Mouse (Mus musculus) layer of hippocampus, adult 9-10 months (tissue): Measurements from ENCODE around the gene Ttc28.

Experiments used
- DNase-seq: peaks from one replicate; pipeline ENCODE4 v3.0.0; 2022; ENCODE audit warnings: low spot score

Ttc28 gene

GRCm38 (mm10) chr5:110888596-110888995 lies 9.0 kb downstream of the Ttc28 start:
- no peak for DNase-seq

- no peak for DNase-seq
Observed at GRCm38 (mm10) chr5:110889945-110890344, 10.3 kb downstream of the Ttc28 start.

- no peak for DNase-seq
Observed at GRCm38 (mm10) chr5:110890561-110890960, 11.0 kb downstream of the Ttc28 start.

- DNase-seq, result no peak
Observed at GRCm38 (mm10) chr5:110897114-110897788, 17.6 kb downstream of the Ttc28 start.

- DNase-seq, result no peak
Observed at GRCm38 (mm10) chr5:110898169-110898568, 18.6 kb downstream of the Ttc28 start.

GRCm38 (mm10) chr5:110898785-110899184 lies 19.2 kb downstream of the Ttc28 start:
- DNase-seq, result no peak

GRCm38 (mm10) chr5:110900331-110900730 lies 20.7 kb downstream of the Ttc28 start:
- DNase-seq, result no peak

- no peak for DNase-seq
Observed at GRCm38 (mm10) chr5:110906708-110907107, 27.1 kb downstream of the Ttc28 start.

- DNase-seq, result no peak
Observed at GRCm38 (mm10) chr5:110908879-110909278, 29.3 kb downstream of the Ttc28 start.

- no peak for DNase-seq
Observed at GRCm38 (mm10) chr5:110909955-110910589, 30.5 kb downstream of the Ttc28 start.

GRCm38 (mm10) chr5:110914859-110915258 lies 35.3 kb downstream of the Ttc28 start:
- DNase-seq, result no peak

- DNase-seq, result no peak
Observed at GRCm38 (mm10) chr5:110916241-110916640, 36.6 kb downstream of the Ttc28 start.

GRCm38 (mm10) chr5:110919541-110919940 lies 39.9 kb downstream of the Ttc28 start:
- DNase-seq, result no peak

GRCm38 (mm10) chr5:110923336-110923735 lies 43.7 kb downstream of the Ttc28 start:
- DNase-seq, result peak; percentile 9

GRCm38 (mm10) chr5:110924636-110925035 lies 45.0 kb downstream of the Ttc28 start:
- DNase-seq, result no peak

GRCm38 (mm10) chr5:110925804-110926203 lies 46.2 kb downstream of the Ttc28 start:
- no peak for DNase-seq

- no peak for DNase-seq
Observed at GRCm38 (mm10) chr5:110928289-110928688, 48.7 kb downstream of the Ttc28 start.

- DNase-seq, result no peak
Observed at GRCm38 (mm10) chr5:110929306-110929705, 49.7 kb downstream of the Ttc28 start.

GRCm38 (mm10) chr5:110936606-110937005 lies 57.0 kb downstream of the Ttc28 start:
- DNase-seq, result no peak

- DNase-seq, result no peak
Observed at GRCm38 (mm10) chr5:110944326-110944725, 64.7 kb downstream of the Ttc28 start.

- no peak for DNase-seq
Observed at GRCm38 (mm10) chr5:110948476-110949399, 69.1 kb downstream of the Ttc28 start.

GRCm38 (mm10) chr5:110949791-110950190 lies 70.2 kb downstream of the Ttc28 start:
- DNase-seq, result no peak

- DNase-seq, result no peak
Observed at GRCm38 (mm10) chr5:110958196-110958595, 78.6 kb downstream of the Ttc28 start.
